Mouse (Mus musculus) C2C12 (cell line): ENCODE results near the gene Capg.

ENCODE experiments used
- CEBPB ChIP-seq: IDR thresholded peaks from one replicate; pipeline ENCODE4 v1.6.1; 2011; ENCODE audit warnings: low read depth, mild to moderate bottlenecking, control low read depth, moderate library complexity
- CTCF ChIP-seq: IDR thresholded peaks from one replicate; pipeline ENCODE4 v1.5.1; 2011; ENCODE audit not compliant: control insufficient read depth, insufficient read depth, insufficient read length
- FOSL1 ChIP-seq: IDR thresholded peaks from one replicate; pipeline ENCODE4 v1.8.0; 2011; ENCODE audit warnings: mild to moderate bottlenecking, low read length; ENCODE audit not compliant: poor library complexity, insufficient read depth, severe bottlenecking
- MAX ChIP-seq: IDR thresholded peaks from one replicate; pipeline ENCODE4 v1.6.1; 2011; ENCODE audit warnings: mild to moderate bottlenecking, control low read depth
- MYOD1 ChIP-seq: IDR thresholded peaks from one replicate; pipeline ENCODE4 v1.6.1; 2011; ENCODE audit warnings: low read depth; ENCODE audit not compliant: control insufficient read depth, insufficient read length
- MYOG ChIP-seq: IDR thresholded peaks from one replicate; pipeline ENCODE4 v1.6.1; 2011; ENCODE audit not compliant: control insufficient read depth, insufficient read length; ENCODE audit errors: extremely low read depth
- USF1 ChIP-seq: IDR thresholded peaks from one replicate; pipeline ENCODE4 v1.6.1; 2011; ENCODE audit warnings: low read depth, mild to moderate bottlenecking, control low read depth, moderate library complexity

DNA sequence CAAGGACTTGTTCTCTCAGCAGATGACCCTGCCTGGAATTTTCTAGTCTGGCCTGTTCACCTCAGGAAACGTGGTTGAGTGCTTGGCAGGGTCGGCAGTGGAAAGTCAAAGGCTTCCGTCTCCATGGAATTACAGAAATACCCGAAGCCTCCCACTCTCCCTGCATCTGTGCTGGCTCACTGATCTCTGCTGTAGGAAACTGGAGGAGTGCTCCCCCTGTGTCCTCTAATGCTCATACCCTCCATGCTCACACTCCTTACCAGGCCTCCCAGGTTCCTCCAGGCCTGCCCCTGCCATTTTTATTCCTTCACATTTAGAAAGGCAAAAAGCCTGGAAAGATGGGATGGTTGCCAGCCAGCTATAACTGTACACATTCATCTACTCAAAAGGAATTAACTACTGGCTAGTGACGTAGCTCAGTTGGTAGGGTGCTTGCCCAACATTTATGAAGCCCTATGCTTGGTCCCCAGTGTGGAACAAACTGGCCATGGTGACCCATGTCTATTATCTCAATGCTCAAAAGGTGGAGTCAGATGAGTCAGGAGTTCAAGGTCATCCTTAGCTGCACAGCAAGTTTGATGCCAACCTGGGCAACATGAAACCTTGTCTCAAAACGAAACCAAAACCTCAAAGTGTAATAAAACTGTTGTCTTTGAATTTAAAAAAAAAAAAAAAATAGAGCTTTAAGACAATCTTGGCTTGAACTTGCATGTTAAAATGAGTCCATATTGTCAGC is 33.3 kb upstream of the Capg start:
- TF ChIP-seq CTCF (no peak), MYOG (no peak), MYOD1 (no peak), MAX (no peak), USF1 (no peak), CEBPB (no peak), FOSL1 (no peak)
